Comparison of ENCODE assay signal across 7 mouse cellular contexts in the genomic region with DNA sequence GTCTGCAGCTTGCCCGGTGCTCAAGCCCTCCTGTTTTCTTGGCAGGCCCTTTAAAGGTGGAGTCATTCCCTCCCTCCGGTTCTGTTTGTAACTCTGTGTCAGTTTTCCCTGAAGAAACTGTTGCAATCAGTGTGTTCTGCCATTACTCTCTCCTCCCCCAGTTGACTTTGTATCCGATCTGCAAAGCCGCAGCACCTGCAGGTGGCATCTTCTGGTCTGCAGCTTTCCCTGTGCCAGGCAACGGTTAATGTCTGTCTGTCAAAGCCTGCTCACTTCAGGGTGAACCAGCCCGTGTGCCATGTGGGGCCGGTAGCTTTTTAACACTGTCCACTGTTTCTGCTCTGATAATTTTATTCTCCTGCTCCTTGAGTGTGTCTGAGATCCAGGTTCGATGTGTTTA. TPM values are rescaled to one million over a fixed set of nuclear protein-coding genes. Genes with fewer than 3 reads are reported as not detected.
DNase-seq lines count a peak whose midpoint lies in the region; ATAC-seq and TF ChIP-seq lines count a peak whose summit lies in the region.

No protein-coding gene starts in this region.

- TF ChIP-seq EP300 in CH12.LX (IDR thresholded peaks at IDR 0.05; ENCODE audit: low read length) = no peak

- in situ Hi-C loops in CH12.LX (cut with MboI; ENCODE audit: low pct_ligation_motif_present, low pct_unique_long_range_greater_than_20kb, low sequenced_read_pairs) = no loop called here

- no peaks in the 10 kb centered on the region for H3K9me3 ChIP-seq in kidney, embryonic 15.5 days (replicated peaks)
- H3K9me3 ChIP-seq in CH12.LX (replicated peaks; ENCODE audit: low read length) = no peaks in the 10 kb centered on the region

- no peak overlapping the region for H3K4me3 ChIP-seq in kidney, embryonic 15.5 days (replicated peaks)
- peak overlapping the region in 1 of 3 experiments; percentile 47 for H3K4me3 ChIP-seq in CH12.LX (replicated peaks in 1 of 3; ENCODE audit: low read depth in 2 of 3, low read length in 2 of 3, poor library complexity in 1 of 3)
- H3K4me3 ChIP-seq in bone marrow macrophage, adult 2 months (ENCODE audit: insufficient read depth, low read length) = no peak overlapping the region

- TF ChIP-seq RAD21 in CH12.LX (IDR thresholded peaks at IDR 0.05; ENCODE audit: low read depth, low read length) = no peak

- peak overlapping the region; percentile 95 for H3K27ac ChIP-seq in kidney, embryonic 15.5 days
- H3K27ac ChIP-seq in CH12.LX (ENCODE audit: insufficient read depth, low read depth) = no peak overlapping the region
- H3K27ac ChIP-seq in bone marrow macrophage, adult 2 months (ENCODE audit: insufficient read depth, low read depth, low read length) = peak overlapping the region; percentile 86

- ATAC-seq in kidney, embryonic 15.5 days (replicated peaks; ENCODE audit: low FRiP score) = 0 out of 2 replicates have a peak, but pooled peaks have one; percentile 3

- no peak overlapping the region for H3K9ac ChIP-seq in kidney, embryonic 15.5 days
- H3K9ac ChIP-seq in CH12.LX (ENCODE audit: insufficient read depth, low read depth) = no peak overlapping the region

- 25% methylated on average over 8 of the region's 8 CpGs for WGBS in kidney, embryonic 15.5 days

- TF ChIP-seq CTCF in CH12.LX (conservative IDR thresholded peaks at IDR 0.05 in 1 of 2, IDR thresholded peaks at IDR 0.05 in 1 of 2; ENCODE audit: low read depth in 2 of 2, low read length in 2 of 2) = no peak
- TF ChIP-seq CTCF in bone marrow macrophage, adult 2 months (IDR thresholded peaks at IDR 0.05; ENCODE audit: low read depth, low read length) = 0 out of 2 replicates have a peak, but pooled peaks have one; percentile 20

- TF ChIP-seq POLR2A in CH12.LX (IDR thresholded peaks at IDR 0.05; ENCODE audit: low read depth, low read length) = no peak
- no peak for TF ChIP-seq POLR2A in bone marrow macrophage, adult 2 months (IDR thresholded peaks at IDR 0.05; ENCODE audit: borderline replicate concordance, low read depth, low read length)

- H3K27me3 ChIP-seq in kidney, embryonic 15.5 days = no peaks in the 10 kb centered on the region
- H3K27me3 ChIP-seq in CH12.LX (replicated peaks) = peaks cover 7% of the 10 kb centered on the region
- no peaks in the 10 kb centered on the region for H3K27me3 ChIP-seq in splenic B cell, adult 2 months (ENCODE audit: control insufficient read depth, insufficient read depth, low read length, poor library complexity, severe bottlenecking)

- dilution Hi-C loops in CH12.LX (cut with MboI; ENCODE audit: extremely low pct_ligation_motif_present, extremely low pct_unique_long_range_greater_than_20kb, low sequenced_read_pairs) = no loop called here

- no peaks in the 10 kb centered on the region for H3K36me3 ChIP-seq in kidney, embryonic 15.5 days
- H3K36me3 ChIP-seq in CH12.LX (replicated peaks in 1 of 2; ENCODE audit: control insufficient read depth in 1 of 2, insufficient read depth in 1 of 2, low read length in 1 of 2) = no peaks in the 10 kb centered on the region
- no peaks in the 10 kb centered on the region for H3K36me3 ChIP-seq in splenic B cell, adult 2 months (ENCODE audit: control insufficient read depth, insufficient read depth, low read length, poor library complexity, severe bottlenecking)

- no peaks in the 10 kb centered on the region for H3K79me2 ChIP-seq in CH12.LX (replicated peaks; ENCODE audit: control insufficient read depth, extremely low read depth, insufficient read depth, poor library complexity, severe bottlenecking)

- DNase-seq in kidney, postnatal 36 days = no peak
- DNase-seq in CH12.LX (ENCODE audit: extremely low read depth) = peak; percentile 40
- peak; percentile 36 for DNase-seq in splenic B cell, adult 2 months (ENCODE audit: low read depth, low spot score)
- DNase-seq in cerebellum, adult 8-10 months = no peak
- no peak for DNase-seq in layer of hippocampus, adult 8-10 months (ENCODE audit: low spot score in 2 of 2)

- peaks cover 84% of the 10 kb centered on the region for H3K4me1 ChIP-seq in kidney, embryonic 15.5 days
- peaks cover 24 to 51% of the 10 kb centered on the region in 2 experiments for H3K4me1 ChIP-seq in CH12.LX (ENCODE audit: control insufficient read depth in 1 of 2, insufficient read depth in 2 of 2)
- peaks cover 61% of the 10 kb centered on the region for H3K4me1 ChIP-seq in bone marrow macrophage, adult 2 months (ENCODE audit: control insufficient read depth, insufficient read depth, low read length)

- peak overlapping the region; percentile 24 for H3K4me2 ChIP-seq in kidney, embryonic 15.5 days
- peak overlapping the region; percentile 13; the same call in 1 of the 2 replicates for H3K4me2 ChIP-seq in CH12.LX (ENCODE audit: insufficient read depth, low read depth, poor library complexity, severe bottlenecking)

TF ChIP-seq in CH12.LX, 34 proteins besides CTCF, POLR2A, EP300 and RAD21:
- no peak for TF ChIP-seq RCOR1 (conservative IDR thresholded peaks at IDR 0.05; ENCODE audit: low read depth, low read length)
- TF ChIP-seq KAT2A (IDR thresholded peaks at IDR 0.05; ENCODE audit: insufficient replicate concordance, low read length) = no peak
- no peak for TF ChIP-seq POLR2AphosphoS2 (IDR thresholded peaks at IDR 0.05; ENCODE audit: low read depth, low read length)
- no peak for TF ChIP-seq MXI1 (IDR thresholded peaks at IDR 0.05; ENCODE audit: low read depth, low read length)
- no peak for TF ChIP-seq ETS1 (conservative IDR thresholded peaks at IDR 0.05; ENCODE audit: low read depth, low read length)
- TF ChIP-seq ZKSCAN1 (IDR thresholded peaks at IDR 0.05; ENCODE audit: borderline replicate concordance, low read depth, low read length) = no peak
- no peak for TF ChIP-seq HCFC1 (IDR thresholded peaks at IDR 0.05; ENCODE audit: low read depth, low read length)
- no peak for TF ChIP-seq ZMIZ1 (IDR thresholded peaks at IDR 0.05; ENCODE audit: low read depth, low read length)
- no peak for TF ChIP-seq PAX5 (IDR thresholded peaks at IDR 0.05; ENCODE audit: low read length)
- no peak for TF ChIP-seq MYC (IDR thresholded peaks at IDR 0.05; ENCODE audit: low read depth, low read length)
- no peak for TF ChIP-seq NRF1 (IDR thresholded peaks at IDR 0.05; ENCODE audit: low read depth, low read length)
- no peak for TF ChIP-seq GABPA (IDR thresholded peaks at IDR 0.05; ENCODE audit: insufficient replicate concordance, low read depth, low read length)
- TF ChIP-seq ZC3H11A (IDR thresholded peaks at IDR 0.05; ENCODE audit: low read depth, low read length) = no peak
- TF ChIP-seq UBTF (IDR thresholded peaks at IDR 0.05; ENCODE audit: low read depth, low read length) = no peak
- TF ChIP-seq CHD2 (IDR thresholded peaks at IDR 0.05; ENCODE audit: low read length) = no peak
- no peak for TF ChIP-seq MAFK (IDR thresholded peaks at IDR 0.05; ENCODE audit: insufficient replicate concordance, low read length)
- TF ChIP-seq JUND (conservative IDR thresholded peaks at IDR 0.05; ENCODE audit: low read depth, low read length) = no peak
- TF ChIP-seq BHLHE40 (IDR thresholded peaks at IDR 0.05; ENCODE audit: low read depth, low read length) = no peak
- no peak for TF ChIP-seq MAZ (IDR thresholded peaks at IDR 0.05; ENCODE audit: low read depth, low read length)

RNA-seq across cellular contexts. Expression of gene Fam222a, which starts 29.4 kb away (rescaled TPM):
- polyA plus RNA-seq in kidney, embryonic 15.5 days (2015; fragmentation: Nextera tagmentation; extraction: Ambion mirVana) = 4.4 and 4.7 TPM in 2 replicates
- total RNA-seq in CH12.LX (2012; rRNA removed) (not detected in 2 replicates), CH12.LX (2014; rRNA removed) (not detected in 2 replicates)
- 0.13 and 0.14 TPM in 2 replicates for polyA plus RNA-seq in CH12.LX (2012; ENCODE audit: insufficient read length, low read depth)
- polyA plus RNA-seq in bone marrow macrophage, adult 2 months (2012; ENCODE audit: insufficient read depth, insufficient read length, missing spikeins) = 1.5 and 1.9 TPM in 2 replicates
- 1 to 10 TPM; 4.9 to 7.2 (median 6.7) TPM for total RNA-seq in layer of hippocampus, adult 8-10 months (2022)

Comparison
In these comparisons a context has a peak if more than half of its experiments do, and no peak if none do; other contexts are left out.
1. DNase-seq: peak in CH12.LX (single experiment) and splenic B cell, adult 2 months (single experiment); none in kidney, postnatal 36 days (0 of 2), cerebellum, adult 8-10 months (single experiment) and layer of hippocampus, adult 8-10 months (0 of 2).